Mouse (Mus musculus): ENCODE measurements around the gene Dhx32. TPM values are rescaled to one million over a fixed set of nuclear protein-coding genes. Genes with fewer than 3 reads are reported as not detected.

Gene Dhx32
- total and polyA plus RNA-seq, 3 experiments, result 27.7 to 47.4 (median 41.5) TPM

DNA sequence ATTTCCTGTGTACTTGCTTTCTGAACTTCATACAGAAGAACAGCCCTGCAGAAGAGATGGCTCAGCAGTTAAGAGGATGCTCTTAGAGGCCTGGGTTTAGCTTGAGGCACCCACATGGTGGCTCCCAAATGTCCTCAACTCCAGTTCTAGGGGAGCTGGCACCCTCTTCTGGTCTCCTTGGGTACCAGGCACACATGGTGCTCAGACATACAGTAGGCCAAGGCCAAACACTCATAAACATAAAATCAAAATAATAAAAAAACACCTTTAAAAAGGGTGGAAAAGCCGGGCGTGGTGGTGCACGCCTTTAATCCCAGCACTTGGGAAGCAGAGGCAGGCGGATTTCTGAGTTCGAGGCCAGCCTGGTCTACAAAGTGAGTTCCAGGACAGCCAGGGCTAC, 23.8 kb downstream of the Dhx32 start:
- Histone ChIP-seq H3K27ac (no peak overlapping the region), H3K9ac (ENCODE audit: low read depth, low read length) (no peak overlapping the region), H3K79me2 (replicated peaks; ENCODE audit: control insufficient read depth, insufficient read depth, low read length) (no peaks in the 10 kb centered on the region; the same call in 1 of the 2 replicates), H3K4me1 (ENCODE audit: control insufficient read depth, insufficient read depth, low read length) (no peaks in the 10 kb centered on the region), H3K27me3 (ENCODE audit: control insufficient read depth, insufficient read depth, low read length) (no peaks in the 10 kb centered on the region), H3K4me3 (no peak overlapping the region), H3K36me3 (ENCODE audit: control insufficient read depth, insufficient read depth, low read length) (peaks cover 5% of the 10 kb centered on the region; the same call in 1 of the 2 replicates)
- intact Hi-C loops (cut with DNase I), result no loop called here
- 99% methylated on average over 5 of the region's 5 CpGs for WGBS
- DNase-seq, result no peak
- TF ChIP-seq CTCF (IDR thresholded peaks at IDR 0.05) (peak; percentile 25), EP300 (IDR thresholded peaks at IDR 0.05; ENCODE audit: insufficient read depth, low read depth, low read length) (no peak), POLR2A (IDR thresholded peaks at IDR 0.05; ENCODE audit: insufficient read depth, low read depth, low read length) (no peak)

GRCm38 (mm10) chr7:133757961-133758455, 24.5 kb downstream of the Dhx32 start:
- Histone ChIP-seq H3K36me3 (ENCODE audit: control insufficient read depth, insufficient read depth, low read length) (peaks cover 5% of the 10 kb centered on the region; the same call in 1 of the 2 replicates), H3K4me3 (no peak overlapping the region), H3K9ac (ENCODE audit: low read depth, low read length) (no peak overlapping the region), H3K4me1 (ENCODE audit: control insufficient read depth, insufficient read depth, low read length) (no peaks in the 10 kb centered on the region), H3K79me2 (replicated peaks; ENCODE audit: control insufficient read depth, insufficient read depth, low read length) (no peaks in the 10 kb centered on the region; the same call in 1 of the 2 replicates), H3K27me3 (ENCODE audit: control insufficient read depth, insufficient read depth, low read length) (no peaks in the 10 kb centered on the region), H3K27ac (no peak overlapping the region)
- intact Hi-C loops (cut with DNase I), result no loop called here
- whole genome bisulfite sequencing, result 38% methylated on average over 5 of the region's 5 CpGs
- no peak for DNase-seq
- TF ChIP-seq EP300 (IDR thresholded peaks at IDR 0.05; ENCODE audit: insufficient read depth, low read depth, low read length), result no peak
- TF ChIP-seq POLR2A (IDR thresholded peaks at IDR 0.05; ENCODE audit: insufficient read depth, low read depth, low read length), result no peak
- no peak for TF ChIP-seq CTCF (IDR thresholded peaks at IDR 0.05)

DNA sequence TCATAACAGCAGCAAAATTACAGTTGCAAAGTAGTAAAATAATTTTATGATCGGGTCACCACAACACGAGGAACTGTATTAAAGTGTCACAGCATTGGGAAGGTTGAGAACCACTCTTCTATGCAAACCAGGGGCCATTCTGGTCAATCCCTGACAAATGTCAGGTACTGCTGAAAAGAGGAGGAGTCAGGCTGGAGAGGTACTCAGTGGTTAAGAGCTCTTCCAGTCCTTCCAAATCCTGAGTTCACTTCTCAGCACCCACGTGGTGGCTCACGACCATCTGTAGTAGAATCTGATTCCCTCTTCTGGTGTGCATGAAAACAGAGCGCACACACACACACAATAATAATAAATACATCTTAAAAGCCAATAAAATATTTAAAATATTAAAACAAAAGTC, 31.4 kb downstream of the Dhx32 start:
- H3K9ac ChIP-seq (ENCODE audit: low read depth, low read length), result no peak overlapping the region
- 64% methylated on average over 5 of the region's 5 CpGs for WGBS

GRCm38 (mm10) chr7:133750666-133751065, 31.9 kb downstream of the Dhx32 start:
- 31% methylated on average over 5 of the region's 5 CpGs for WGBS
- intact Hi-C loops (cut with DNase I), result no loop called here
- Histone ChIP-seq H3K36me3 (ENCODE audit: control insufficient read depth, insufficient read depth, low read length) (peaks cover 6% of the 10 kb centered on the region), H3K9ac (ENCODE audit: low read depth, low read length) (no peak overlapping the region), H3K79me2 (replicated peaks; ENCODE audit: control insufficient read depth, insufficient read depth, low read length) (no peaks in the 10 kb centered on the region; the same call in 1 of the 2 replicates), H3K4me1 (ENCODE audit: control insufficient read depth, insufficient read depth, low read length) (peaks cover 10% of the 10 kb centered on the region), H3K27me3 (ENCODE audit: control insufficient read depth, insufficient read depth, low read length) (no peaks in the 10 kb centered on the region), H3K4me3 (no peak overlapping the region), H3K27ac (peak overlapping the region; percentile 43)
- TF ChIP-seq POLR2A (IDR thresholded peaks at IDR 0.05; ENCODE audit: insufficient read depth, low read depth, low read length) (peak; percentile 35; the same call in 1 of the 2 replicates), CTCF (IDR thresholded peaks at IDR 0.05) (no peak)
- no peak for DNase-seq

More for the DNA sequence above, 31.4 kb downstream of the Dhx32 start:
- no peak overlapping the region for H3K4me3 ChIP-seq
- no peaks in the 10 kb centered on the region for H3K27me3 ChIP-seq (ENCODE audit: control insufficient read depth, insufficient read depth, low read length)
- intact Hi-C loops (cut with DNase I), result no loop called here
- peak overlapping the region; percentile 43 for H3K27ac ChIP-seq
- no peak for DNase-seq
- TF ChIP-seq EP300 (IDR thresholded peaks at IDR 0.05; ENCODE audit: insufficient read depth, low read depth, low read length) (no peak), CTCF (IDR thresholded peaks at IDR 0.05) (no peak), POLR2A (IDR thresholded peaks at IDR 0.05; ENCODE audit: insufficient read depth, low read depth, low read length) (no peak)
- H3K79me2 ChIP-seq (replicated peaks; ENCODE audit: control insufficient read depth, insufficient read depth, low read length), result no peaks in the 10 kb centered on the region; the same call in 1 of the 2 replicates
- H3K4me1 ChIP-seq (ENCODE audit: control insufficient read depth, insufficient read depth, low read length), result peaks cover 10% of the 10 kb centered on the region
- peaks cover 6% of the 10 kb centered on the region for H3K36me3 ChIP-seq (ENCODE audit: control insufficient read depth, insufficient read depth, low read length)

DNA sequence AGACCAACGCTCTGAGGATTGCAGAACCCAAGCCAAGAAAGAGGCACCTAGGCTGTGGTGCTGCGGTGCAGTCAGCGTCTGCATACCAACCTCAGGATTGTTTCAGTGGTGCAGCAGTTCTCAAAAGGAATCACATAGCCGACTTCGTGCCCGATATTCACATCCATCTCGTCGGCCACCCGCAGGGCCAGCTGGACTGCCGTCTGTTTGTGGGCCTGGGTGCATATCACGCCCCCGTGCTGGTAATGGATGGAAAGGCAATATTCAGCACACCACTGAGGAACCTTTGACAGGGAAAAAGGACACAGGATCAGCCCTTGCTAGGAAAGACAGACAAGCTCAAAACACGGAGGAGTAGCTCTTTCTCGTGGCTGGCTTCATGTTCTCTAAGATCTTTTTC, 33.8 kb downstream of the Dhx32 start:
- Histone ChIP-seq H3K4me3 (peak overlapping the region; percentile 28), H3K4me1 (ENCODE audit: control insufficient read depth, insufficient read depth, low read length) (peaks cover 17% of the 10 kb centered on the region), H3K9ac (ENCODE audit: low read depth, low read length) (peak overlapping the region; percentile 53), H3K27ac (peak overlapping the region; percentile 76), H3K27me3 (ENCODE audit: control insufficient read depth, insufficient read depth, low read length) (no peaks in the 10 kb centered on the region), H3K79me2 (replicated peaks; ENCODE audit: control insufficient read depth, insufficient read depth, low read length) (no peaks in the 10 kb centered on the region; the same call in 1 of the 2 replicates), H3K36me3 (ENCODE audit: control insufficient read depth, insufficient read depth, low read length) (peaks cover 16% of the 10 kb centered on the region)
- no peak for DNase-seq
- intact Hi-C loops (cut with DNase I), result no loop called here
- no peak for TF ChIP-seq CTCF (IDR thresholded peaks at IDR 0.05)
- TF ChIP-seq EP300 (IDR thresholded peaks at IDR 0.05; ENCODE audit: insufficient read depth, low read depth, low read length), result no peak
- TF ChIP-seq POLR2A (IDR thresholded peaks at IDR 0.05; ENCODE audit: insufficient read depth, low read depth, low read length), result 0 out of 2 replicates have a peak, but pooled peaks have one; percentile 22
- WGBS, result 63% methylated on average over 14 of the region's 14 CpGs

DNA sequence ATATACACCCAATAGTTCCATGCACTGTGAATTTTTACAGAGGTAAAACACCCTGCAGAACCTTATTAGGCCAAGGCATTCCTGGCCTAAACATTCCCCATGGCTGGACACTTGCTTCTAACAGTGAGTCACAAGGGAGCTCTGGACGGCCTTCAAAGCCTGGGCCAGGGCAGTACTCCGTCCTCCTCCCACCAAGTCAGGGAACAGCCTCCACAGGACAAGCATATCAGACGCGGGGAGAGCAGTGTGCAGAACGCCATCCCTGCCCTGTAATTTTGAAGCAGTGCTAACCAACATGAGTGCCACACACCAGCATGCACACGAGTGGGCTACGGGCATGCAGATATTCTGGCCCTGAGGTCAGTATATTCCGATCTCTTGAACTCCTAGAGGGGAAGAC, 35.2 kb downstream of the Dhx32 start:
- Histone ChIP-seq H3K27me3 (ENCODE audit: control insufficient read depth, insufficient read depth, low read length) (no peaks in the 10 kb centered on the region), H3K4me3 (peak overlapping the region; percentile 28; the same call in 1 of the 2 replicates), H3K36me3 (ENCODE audit: control insufficient read depth, insufficient read depth, low read length) (peaks cover 24% of the 10 kb centered on the region), H3K79me2 (replicated peaks; ENCODE audit: control insufficient read depth, insufficient read depth, low read length) (no peaks in the 10 kb centered on the region; the same call in 1 of the 2 replicates), H3K27ac (peak overlapping the region; percentile 76), H3K4me1 (ENCODE audit: control insufficient read depth, insufficient read depth, low read length) (peaks cover 24% of the 10 kb centered on the region), H3K9ac (ENCODE audit: low read depth, low read length) (peak overlapping the region; percentile 54)
- intact Hi-C loops (cut with DNase I), result loop anchor here (2.0 kb wide), 1 partner anchor 15 kb away; no protein-coding TSS in a partner anchor
- peak; percentile 49 to 66 for DNase-seq
- peak; percentile 86 for TF ChIP-seq POLR2A (IDR thresholded peaks at IDR 0.05; ENCODE audit: insufficient read depth, low read depth, low read length)
- TF ChIP-seq CTCF (IDR thresholded peaks at IDR 0.05), result no peak
- WGBS, result 34% methylated on average over 8 of the region's 8 CpGs
